Mouse (Mus musculus): Measurements from ENCODE around the gene Gpr165. TPM values are rescaled to one million over a fixed set of nuclear protein-coding genes. Genes with fewer than 3 reads are reported as not detected.

The Gpr165 gene
- 0.25 and 0.35 TPM in 2 replicates for polyA plus RNA-seq (2015; fragmentation: Nextera tagmentation; extraction: Ambion mirVana)

DNA sequence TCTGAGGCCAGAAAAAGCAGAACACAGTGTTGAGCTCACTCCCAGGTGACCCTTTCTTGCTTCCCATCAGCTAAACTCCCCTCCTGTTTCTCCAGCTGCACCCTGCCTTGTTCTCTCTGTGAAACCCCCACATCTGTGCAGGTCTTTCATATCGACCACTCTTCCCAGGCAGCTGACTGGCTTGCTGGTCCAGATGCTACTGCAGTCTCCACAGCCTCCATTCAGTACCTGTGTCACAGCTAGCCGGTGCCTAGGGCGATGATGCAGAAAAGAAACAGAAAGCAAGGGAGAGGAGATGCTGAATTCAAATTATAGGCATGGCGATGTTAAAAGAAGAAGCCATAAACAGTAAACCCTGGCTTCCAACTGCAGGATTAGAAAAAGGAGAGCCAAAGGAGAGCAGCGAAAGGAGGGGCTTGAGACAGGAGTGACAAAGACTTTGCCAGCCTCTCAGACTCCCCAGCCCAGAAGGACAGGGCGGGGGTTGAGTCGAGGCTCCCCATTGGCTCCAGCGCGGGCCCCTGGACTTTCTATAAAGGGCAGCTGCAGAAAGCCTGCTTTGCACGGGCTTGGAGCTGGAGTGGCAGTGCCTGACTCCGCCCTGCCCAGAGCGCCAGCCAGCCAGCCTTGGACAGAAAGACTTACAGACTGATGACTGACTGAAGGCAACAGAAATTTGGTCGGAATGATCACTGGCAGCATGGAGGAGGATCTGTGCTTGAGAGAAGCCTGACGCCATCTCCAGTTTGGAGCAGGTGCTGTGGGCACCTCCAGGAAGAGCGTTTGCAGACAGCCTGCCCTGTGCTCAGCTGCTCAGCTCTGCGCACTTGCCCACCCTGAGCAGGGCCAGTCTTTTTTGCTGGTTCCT, at the start of gene Gpr165:
Gene Gpr165, plus strand, starts transcription at position 535 of the 868 bp plus-strand sequence.

Data from adrenal gland, postnatal 0 days (tissue).